Mouse (Mus musculus) lung, embryonic 15.5 days (tissue): Measurements from ENCODE around the gene Mvb12b. TPM values are rescaled to one million over a fixed set of nuclear protein-coding genes. Genes with fewer than 3 reads are reported as not detected.

Experiments
- ATAC-seq: fragments of 200-750 bp; cut with Nextera tagmentation; 2 replicates; pipeline ENCODE4 v1.8.0; 2017; ENCODE audit warnings: moderate number of reproducible peaks, borderline replicate concordance; ENCODE audit not compliant: low FRiP score, low TSS enrichment; ENCODE audit errors: extremely low read depth
- H3K27ac ChIP-seq: fragments of 300-500 bp; sonication (generic); 2 replicates; pipeline ENCODE4 v1.5.1; 2015; ENCODE audit warnings: moderate library complexity, mild to moderate bottlenecking, inconsistent platforms
- H3K27me3 ChIP-seq: fragments of 300-500 bp; sonication (generic); 2 replicates; pipeline ENCODE4 v1.6.1; 2015; ENCODE audit warnings: inconsistent platforms
- H3K36me3 ChIP-seq: fragments of 300-500 bp; sonication (generic); 2 replicates; pipeline ENCODE4 v1.6.1; 2015; ENCODE audit warnings: inconsistent platforms
- H3K4me1 ChIP-seq: fragments of 300-500 bp; sonication (generic); 2 replicates; pipeline ENCODE4 v1.6.1; 2015; ENCODE audit warnings: inconsistent platforms
- H3K4me2 ChIP-seq: fragments of 300-500 bp; sonication (generic); 2 replicates; pipeline ENCODE4 v1.6.1; 2015; ENCODE audit warnings: inconsistent platforms, mild to moderate bottlenecking, moderate library complexity
- H3K4me3 ChIP-seq: fragments of 300-500 bp; sonication (generic); 2 replicates; pipeline ENCODE4 v1.5.1; 2015; ENCODE audit warnings: mild to moderate bottlenecking, inconsistent platforms
- H3K9ac ChIP-seq: fragments of 300-500 bp; sonication (generic); 2 replicates; pipeline ENCODE4 v1.6.1; 2015; ENCODE audit warnings: inconsistent platforms
- H3K9me3 ChIP-seq: fragments of 300-500 bp; sonication (generic); 2 replicates; pipeline ENCODE4 v1.6.1; 2016; ENCODE audit warnings: inconsistent platforms
- WGBS: fragments of 180-500 bp; shearing (Covaris S2); methylation state at CpG from one replicate; pipeline ENCODE4 v1.1.7; 2015; 5-methylcytosine and 5-hydroxymethylcytosine counted together
- polyA plus RNA-seq: library from polyadenylated mRNA; unstranded; fragments of >200 nt; fragmentation: Nextera tagmentation; extraction: Ambion mirVana; gene quantifications from 2 replicates; pipeline ENCODE4 v1.2.1, GENCODE M21; 2015

Mvb12b gene
- polyA plus RNA-seq, 1 experiment from 2014 or later = 22.8 TPM

DNA sequence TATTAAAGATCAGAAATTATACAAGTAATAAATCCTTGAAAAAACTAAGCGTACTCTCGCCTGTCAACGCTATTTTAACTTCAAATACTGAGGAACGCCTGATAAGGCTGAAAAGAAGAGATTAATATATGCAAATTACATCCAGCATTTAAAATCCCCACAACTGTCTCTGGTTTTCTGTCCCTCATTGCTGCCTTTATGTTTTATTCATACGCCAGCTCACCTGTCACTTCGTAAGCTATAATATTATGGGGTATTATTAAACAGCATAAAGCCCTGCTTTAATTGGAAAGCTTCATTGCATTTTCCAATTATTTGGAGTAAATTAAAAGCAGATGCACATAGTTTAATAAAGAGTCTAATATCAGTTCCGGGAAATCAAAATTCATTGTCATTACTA, 98.9 kb downstream of the Mvb12b start:
- Histone ChIP-seq H3K4me1 (0 out of 2 replicates have a peak, but pooled peaks cover 5% of the 10 kb centered on the region), H3K9me3 (no peaks in the 10 kb centered on the region), H3K9ac (no peak overlapping the region), H3K27me3 (no peaks in the 10 kb centered on the region), H3K27ac (no peak overlapping the region), H3K4me3 (no peak overlapping the region), H3K4me2 (no peak overlapping the region), H3K36me3 (no peaks in the 10 kb centered on the region)
- ATAC-seq = no peak
- 89% methylated on average over 7 of the region's 7 CpGs for WGBS

DNA sequence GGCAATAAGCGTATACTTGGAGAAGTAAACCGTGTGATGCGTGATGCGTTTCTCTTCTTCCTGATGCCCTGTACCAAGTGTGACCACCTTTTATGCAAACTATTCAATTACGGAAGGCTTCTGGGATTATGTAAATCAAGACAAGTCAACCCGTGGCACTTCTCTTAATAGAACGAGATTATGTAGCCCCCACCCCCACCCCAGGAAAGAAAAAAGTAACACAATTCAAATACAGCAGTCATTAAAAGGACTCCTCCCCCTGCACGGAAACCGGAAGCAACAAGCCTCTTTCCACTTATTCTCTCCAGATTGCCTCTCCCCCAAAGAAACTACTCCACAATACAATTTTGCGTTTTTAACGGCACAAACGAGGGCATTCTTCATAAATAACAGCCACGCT, 99.6 kb downstream of the Mvb12b start:
- WGBS = 74% methylated on average over 13 of the region's 13 CpGs

DNA sequence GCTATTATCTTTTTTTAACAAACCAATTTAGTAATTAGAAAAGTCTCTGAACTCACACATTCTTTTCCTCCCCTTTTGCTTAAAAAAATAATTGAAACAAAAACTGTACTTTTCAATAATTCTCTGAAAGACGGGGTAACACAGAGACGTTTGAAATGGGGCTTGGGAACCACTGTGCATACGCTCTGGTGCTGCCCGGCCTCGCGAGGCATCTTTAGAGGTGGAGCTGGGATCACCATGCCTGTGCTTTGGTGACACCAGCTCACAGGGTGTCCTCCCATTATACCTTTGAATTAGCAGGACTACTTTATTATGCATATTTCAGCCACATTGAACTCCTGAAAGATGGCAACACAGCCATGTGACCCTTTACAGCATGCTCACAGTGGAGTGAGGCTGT, 101.7 kb downstream of the Mvb12b start:
- WGBS = 82% methylated on average over 6 of the region's 6 CpGs
- Histone ChIP-seq H3K4me2 (no peak overlapping the region), H3K4me1 (peaks cover 17% of the 10 kb centered on the region), H3K27me3 (no peaks in the 10 kb centered on the region), H3K27ac (no peak overlapping the region), H3K9ac (no peak overlapping the region), H3K9me3 (no peaks in the 10 kb centered on the region), H3K36me3 (no peaks in the 10 kb centered on the region), H3K4me3 (no peak overlapping the region)
- ATAC-seq = no peak

More for the DNA sequence above, 99.6 kb downstream of the Mvb12b start:
- ATAC-seq = no peak
- Histone ChIP-seq H3K4me2 (no peak overlapping the region), H3K27me3 (no peaks in the 10 kb centered on the region), H3K4me3 (no peak overlapping the region), H3K36me3 (no peaks in the 10 kb centered on the region), H3K4me1 (0 out of 2 replicates have a peak, but pooled peaks cover 5% of the 10 kb centered on the region), H3K9me3 (no peaks in the 10 kb centered on the region), H3K27ac (no peak overlapping the region), H3K9ac (no peak overlapping the region)

DNA sequence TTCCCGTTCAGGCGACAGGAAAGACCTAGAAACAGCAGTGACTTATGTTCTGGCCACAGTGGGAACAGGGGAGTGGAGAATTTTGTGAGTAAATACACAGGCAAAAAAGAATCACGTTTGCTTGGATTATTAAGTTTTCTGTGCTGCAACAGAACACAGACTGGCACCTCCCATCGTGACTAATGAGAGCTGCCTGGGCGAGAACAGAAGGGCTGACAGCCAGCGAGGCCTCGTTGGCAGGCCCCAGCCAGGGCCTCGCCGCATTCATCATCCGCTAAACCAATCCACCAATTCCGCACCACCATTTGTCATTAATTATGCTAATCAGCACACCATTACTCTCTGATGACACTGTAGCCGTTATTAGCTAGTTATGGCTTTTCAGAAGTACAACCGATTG, 102.2 kb downstream of the Mvb12b start:
- Histone ChIP-seq H3K36me3 (no peaks in the 10 kb centered on the region), H3K4me3 (no peak overlapping the region), H3K9ac (no peak overlapping the region), H3K27ac (no peak overlapping the region), H3K27me3 (no peaks in the 10 kb centered on the region), H3K4me1 (peaks cover 17% of the 10 kb centered on the region), H3K9me3 (no peaks in the 10 kb centered on the region), H3K4me2 (no peak overlapping the region)
- no peak for ATAC-seq
- 47% methylated on average over 13 of the region's 13 CpGs for WGBS

DNA sequence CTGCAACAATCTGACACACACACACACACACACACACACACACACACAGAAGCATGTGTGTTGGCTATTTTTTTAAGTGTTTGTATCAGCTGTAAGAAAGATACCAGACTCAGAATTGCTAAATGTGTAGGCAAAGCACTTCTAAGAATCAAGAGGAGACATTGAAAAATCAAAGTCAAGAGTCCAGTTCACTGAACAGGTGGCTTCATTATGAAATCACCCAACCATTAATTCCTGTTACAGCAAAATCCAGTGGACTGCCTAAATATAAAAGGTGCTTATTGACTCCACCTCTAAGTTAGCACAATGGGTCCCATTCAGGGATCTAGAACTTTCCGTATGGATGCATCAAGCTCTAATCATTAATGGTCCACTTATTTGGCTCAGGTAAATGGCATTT, 103.0 kb downstream of the Mvb12b start:
- Histone ChIP-seq H3K4me2 (no peak overlapping the region), H3K36me3 (peaks cover 3% of the 10 kb centered on the region; the same call in 1 of the 2 replicates), H3K4me3 (no peak overlapping the region), H3K9ac (no peak overlapping the region), H3K27me3 (no peaks in the 10 kb centered on the region), H3K4me1 (peaks cover 17% of the 10 kb centered on the region), H3K9me3 (no peaks in the 10 kb centered on the region), H3K27ac (no peak overlapping the region)
- WGBS = 85% methylated on average over 1 of the region's 1 CpGs
- ATAC-seq = no peak

DNA sequence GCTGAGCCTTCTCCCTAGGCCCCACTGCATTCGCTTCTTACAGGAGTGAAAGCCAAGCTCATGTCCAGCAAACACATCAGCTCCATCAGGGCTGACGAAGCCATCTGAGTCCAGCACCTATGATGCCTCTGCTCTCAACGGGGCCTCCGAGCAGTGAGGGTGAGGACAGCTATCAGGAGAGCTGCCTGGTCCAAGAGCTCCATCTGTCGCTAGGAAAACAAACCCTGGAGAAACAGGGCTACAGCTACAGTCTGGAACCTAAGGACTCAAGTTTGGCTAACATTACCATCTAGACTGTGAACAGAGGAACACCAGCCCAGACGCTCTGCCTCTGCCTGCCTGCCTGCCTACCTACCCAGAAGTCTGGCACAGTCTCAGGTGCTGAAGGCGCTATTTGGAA, 104.3 kb downstream of the Mvb12b start:
- Histone ChIP-seq H3K4me2 (no peak overlapping the region), H3K4me3 (no peak overlapping the region), H3K9me3 (peaks cover 4% of the 10 kb centered on the region; the same call in 1 of the 2 replicates), H3K27ac (no peak overlapping the region; the same call in 1 of the 2 replicates), H3K36me3 (peaks cover 16% of the 10 kb centered on the region), H3K9ac (no peak overlapping the region), H3K27me3 (no peaks in the 10 kb centered on the region), H3K4me1 (peaks cover 17% of the 10 kb centered on the region)
- no peak for ATAC-seq
- 73% methylated on average over 7 of the region's 7 CpGs for WGBS

DNA sequence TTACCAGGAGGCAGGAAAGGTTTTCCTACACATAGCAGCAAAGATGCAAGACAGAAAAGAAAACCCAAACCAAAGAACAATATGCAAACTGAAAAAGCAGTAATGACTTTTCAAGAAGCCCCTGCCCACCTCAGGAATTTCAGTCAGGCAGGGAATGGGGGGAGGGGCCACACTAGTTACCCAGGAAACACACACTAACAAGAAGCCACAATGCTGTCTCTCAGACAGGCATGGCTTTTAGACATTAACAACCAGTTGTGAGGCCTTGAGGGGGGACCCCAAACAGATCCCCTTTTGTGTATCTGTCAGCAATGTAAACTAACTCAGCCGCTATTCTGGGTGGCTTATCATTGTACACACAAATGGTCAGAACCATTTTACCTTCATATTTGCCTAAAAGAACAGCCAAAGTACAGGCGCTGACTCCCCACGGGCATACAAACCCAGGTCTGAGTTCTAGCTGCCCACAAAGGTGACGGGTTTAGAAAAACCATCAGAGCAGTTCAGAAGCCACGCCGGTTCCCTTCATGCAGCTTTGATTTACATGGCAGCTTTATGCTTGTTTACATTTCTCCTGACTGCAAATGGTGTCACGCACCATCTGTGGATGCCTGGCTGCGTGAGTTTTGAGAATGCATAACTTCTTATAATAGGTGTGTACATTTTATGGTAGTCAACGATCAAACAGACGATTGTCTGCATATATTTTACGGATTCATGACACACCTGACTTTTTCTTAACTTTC, 105.9 kb downstream of the Mvb12b start:
- peak overlapping the region; percentile 82 for H3K27ac ChIP-seq
- no peaks in the 10 kb centered on the region for H3K27me3 ChIP-seq
- no peak overlapping the region for H3K4me3 ChIP-seq
- 31% methylated on average over 11 of the region's 11 CpGs for WGBS
- H3K9ac ChIP-seq = no peak overlapping the region
- ATAC-seq = 0 out of 2 replicates have a peak, but pooled peaks have one; percentile 32
- peaks cover 31% of the 10 kb centered on the region for H3K36me3 ChIP-seq
- H3K9me3 ChIP-seq = peaks cover 17% of the 10 kb centered on the region
- H3K4me1 ChIP-seq = peaks cover 17% of the 10 kb centered on the region
- no peak overlapping the region for H3K4me2 ChIP-seq

DNA sequence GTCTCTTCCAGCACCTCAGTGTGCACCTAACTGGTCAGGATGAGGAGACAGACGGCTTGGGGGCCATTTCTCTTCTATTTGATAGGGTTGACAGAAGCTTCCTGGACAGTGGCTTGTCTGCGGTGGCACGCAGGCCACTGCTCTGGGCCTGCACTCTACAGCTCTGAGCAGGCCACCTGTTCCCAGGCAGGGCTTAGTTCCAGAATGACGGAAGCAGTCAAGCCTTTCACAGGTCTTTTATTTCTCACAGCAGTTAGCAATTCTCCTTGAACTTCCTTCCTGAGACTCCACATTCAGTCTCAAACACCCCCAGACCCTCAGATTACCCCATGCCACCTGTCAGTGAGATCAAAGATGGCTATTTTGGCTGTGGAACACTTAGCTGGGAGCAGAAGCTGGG, 109.3 kb downstream of the Mvb12b start:
- 94% methylated on average over 4 of the region's 4 CpGs for WGBS
- Histone ChIP-seq H3K9me3 (peaks cover 17% of the 10 kb centered on the region), H3K27ac (no peak overlapping the region), H3K4me1 (peaks cover 12% of the 10 kb centered on the region), H3K9ac (no peak overlapping the region), H3K36me3 (peaks cover 36% of the 10 kb centered on the region), H3K4me2 (no peak overlapping the region), H3K4me3 (no peak overlapping the region), H3K27me3 (no peaks in the 10 kb centered on the region)
- ATAC-seq = no peak

DNA sequence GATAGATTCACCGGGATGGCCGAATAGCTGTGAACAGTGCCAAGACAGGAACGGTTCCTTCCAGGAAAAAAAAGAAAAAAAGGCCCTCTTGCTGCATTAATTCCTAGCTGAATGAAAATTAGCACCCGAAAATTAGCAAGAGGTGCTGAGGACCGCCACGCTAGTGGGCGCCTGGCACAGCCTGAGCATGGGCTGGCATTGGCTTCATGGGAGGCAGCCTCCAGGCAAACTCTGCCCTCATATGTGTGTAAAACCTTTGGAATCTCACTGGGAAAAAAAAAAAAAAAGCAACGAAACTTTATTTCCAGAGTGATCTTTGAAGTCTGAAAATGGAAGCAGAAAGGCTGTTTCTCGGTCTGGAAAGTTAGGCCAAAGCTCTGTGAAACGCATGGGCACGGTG, 110.7 kb downstream of the Mvb12b start:
- no peak overlapping the region for H3K9ac ChIP-seq
- peaks cover 17% of the 10 kb centered on the region for H3K9me3 ChIP-seq
- WGBS = 97% methylated on average over 11 of the region's 11 CpGs
- no peak overlapping the region for H3K4me2 ChIP-seq
- H3K27me3 ChIP-seq = no peaks in the 10 kb centered on the region
- H3K36me3 ChIP-seq = peaks cover 46% of the 10 kb centered on the region
- ATAC-seq = no peak
- no peak overlapping the region for H3K4me3 ChIP-seq
- peaks cover 8% of the 10 kb centered on the region for H3K4me1 ChIP-seq
- no peak overlapping the region for H3K27ac ChIP-seq

DNA sequence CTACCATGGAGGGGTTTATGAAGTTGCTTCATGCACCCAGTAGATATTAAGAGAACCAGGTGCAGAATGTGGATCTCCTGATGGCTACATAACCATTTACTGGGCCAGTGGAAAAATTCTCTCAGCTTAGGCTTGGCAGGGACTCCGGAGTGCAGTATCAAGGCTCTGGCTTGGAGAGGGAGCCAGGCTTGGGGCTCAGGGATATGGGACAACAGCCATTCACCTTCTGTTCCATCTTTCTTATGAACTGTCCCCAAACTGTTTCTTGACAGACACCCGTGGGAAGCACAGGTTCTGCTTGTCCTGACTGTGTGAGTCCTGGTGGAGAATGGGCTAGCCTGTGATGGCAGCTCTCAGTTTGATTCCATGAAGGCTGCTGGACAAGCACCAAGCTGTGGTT, 112.9 kb downstream of the Mvb12b start:
- H3K4me1 ChIP-seq = no peaks in the 10 kb centered on the region
- peaks cover 17% of the 10 kb centered on the region for H3K9me3 ChIP-seq
- no peak overlapping the region for H3K9ac ChIP-seq
- no peak overlapping the region for H3K4me2 ChIP-seq
- no peaks in the 10 kb centered on the region for H3K27me3 ChIP-seq
- peaks cover 46% of the 10 kb centered on the region for H3K36me3 ChIP-seq
- H3K27ac ChIP-seq = no peak overlapping the region
- WGBS = 91% methylated on average over 2 of the region's 2 CpGs
- no peak overlapping the region for H3K4me3 ChIP-seq
- no peak for ATAC-seq

DNA sequence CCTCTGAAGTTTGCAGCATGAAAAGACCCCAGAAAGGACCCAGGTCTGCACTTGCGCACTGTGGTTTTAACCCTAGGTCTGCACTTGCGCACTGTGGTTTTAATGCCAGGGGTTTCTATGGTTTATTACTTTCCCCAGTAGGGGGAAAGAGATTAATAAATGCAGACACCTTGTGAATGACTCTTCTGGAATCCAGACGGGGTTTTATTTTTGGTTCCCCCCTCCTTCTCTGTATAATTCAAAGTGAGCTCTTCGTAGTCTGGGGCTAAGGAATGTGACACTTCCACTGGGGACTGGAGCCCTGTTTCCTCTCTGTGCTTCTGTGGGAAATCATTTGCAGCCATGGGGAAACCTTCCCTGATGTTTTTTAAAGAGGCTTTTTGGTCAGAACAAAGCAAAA, 113.6 kb downstream of the Mvb12b start:
- Histone ChIP-seq H3K4me2 (no peak overlapping the region), H3K9ac (no peak overlapping the region), H3K27me3 (no peaks in the 10 kb centered on the region), H3K27ac (no peak overlapping the region), H3K9me3 (peaks cover 17% of the 10 kb centered on the region), H3K4me1 (no peaks in the 10 kb centered on the region), H3K4me3 (no peak overlapping the region), H3K36me3 (peaks cover 38% of the 10 kb centered on the region)
- WGBS = 58% methylated on average over 4 of the region's 4 CpGs
- ATAC-seq = no peak

DNA sequence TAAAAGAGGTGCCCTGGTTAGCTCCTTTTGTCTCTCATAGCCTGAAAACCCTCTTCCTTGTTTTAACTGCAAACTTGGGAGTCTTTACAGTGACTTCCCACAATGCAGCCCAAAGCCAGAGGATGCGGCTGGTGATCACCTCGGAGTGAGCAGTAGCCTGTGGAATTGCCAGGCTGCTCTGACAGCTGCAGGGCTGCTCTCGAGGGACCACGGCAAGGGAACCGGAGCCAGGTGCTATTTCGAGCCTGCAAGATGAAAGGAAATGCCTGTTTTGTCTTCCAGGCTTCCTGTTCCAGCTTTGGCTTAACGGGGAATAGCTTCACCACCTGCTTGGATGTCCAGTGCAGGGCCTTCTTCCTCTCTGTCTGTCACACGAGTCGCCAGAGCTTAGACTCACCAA, 115.3 kb downstream of the Mvb12b start:
- H3K27me3 ChIP-seq = no peaks in the 10 kb centered on the region
- 49% methylated on average over 9 of the region's 9 CpGs for WGBS
- peaks cover 3% of the 10 kb centered on the region; the same call in 1 of the 2 replicates for H3K9me3 ChIP-seq
- H3K9ac ChIP-seq = no peak overlapping the region
- no peak overlapping the region for H3K4me2 ChIP-seq
- H3K36me3 ChIP-seq = peaks cover 21% of the 10 kb centered on the region
- no peak overlapping the region for H3K27ac ChIP-seq
- H3K4me1 ChIP-seq = no peaks in the 10 kb centered on the region
- no peak overlapping the region for H3K4me3 ChIP-seq
- ATAC-seq = no peak
